Mouse (Mus musculus) bone marrow macrophage, adult 2 months (primary cell): Measurements from ENCODE around the gene Eid2b. TPM values are rescaled to one million over a fixed set of nuclear protein-coding genes. Genes with fewer than 3 reads are reported as not detected.

Experiments
- H3K27ac ChIP-seq: 2 replicates; pipeline ENCODE4 v1.5.1; 2012; ENCODE audit warnings: low read depth, low read length; ENCODE audit not compliant: insufficient read depth
- H3K4me1 ChIP-seq: 2 replicates; pipeline ENCODE4 v1.6.1; 2012; ENCODE audit warnings: low read length; ENCODE audit not compliant: control insufficient read depth, insufficient read depth
- H3K4me3 ChIP-seq: 2 replicates; pipeline ENCODE4 v1.5.1; 2012; ENCODE audit warnings: mild to moderate bottlenecking, low read length, moderate library complexity; ENCODE audit not compliant: insufficient read depth
- CTCF ChIP-seq: IDR thresholded peaks from 2 replicates; pipeline ENCODE4 v1.5.1; 2012; ENCODE audit warnings: low read depth, mild to moderate bottlenecking, low read length, moderate library complexity
- POLR2A ChIP-seq: IDR thresholded peaks from 2 replicates; pipeline ENCODE4 v1.6.1; 2012; ENCODE audit warnings: mild to moderate bottlenecking, low read depth, low read length, borderline replicate concordance
- polyA plus RNA-seq: library from polyadenylated mRNA; stranded (reverse); fragments of >200 nt; gene quantifications from 2 replicates; pipeline ENCODE4 v1.2.4, GENCODE M21; 2012; ENCODE audit not compliant: missing spikeins, insufficient read depth, insufficient read length

The Eid2b gene
- polyA plus RNA-seq, 1 experiment: 4.3 TPM

GRCm38 (mm10) chr7:28298837-28299625 is 21.5 kb downstream of the Eid2b start:
- Histone ChIP-seq H3K4me3 (no peak overlapping the region), H3K27ac (no peak overlapping the region), H3K4me1 (no peaks in the 10 kb centered on the region)
- TF ChIP-seq CTCF (no peak), POLR2A (no peak)

GRCm38 (mm10) chr7:28301616-28302433 is 24.3 kb downstream of the Eid2b start, which contains the start of gene Dll3:
Gene Dll3 (minus strand): TSS chr7:28302238.
- TF ChIP-seq CTCF (peak; percentile 38; the same call in 1 of the 2 replicates), POLR2A (no peak)
- Histone ChIP-seq H3K27ac (no peak within 1 kb of the TSS), H3K4me1 (no peaks in the 10 kb centered on the region), H3K4me3 (peak within 1 kb of the TSS; percentile 25)

- no peak for TF ChIP-seq CTCF
- no peak for TF ChIP-seq POLR2A
- no peak overlapping the region for H3K4me3 ChIP-seq
These were observed 28.1 kb downstream of the Eid2b start for GRCm38 (mm10) chr7:28305641-28306040.

GRCm38 (mm10) chr7:28306216-28306615 is 28.7 kb downstream of the Eid2b start:
- Histone ChIP-seq H3K4me3 (no peak overlapping the region), H3K27ac (no peak overlapping the region), H3K4me1 (peaks cover 3% of the 10 kb centered on the region; the same call in 1 of the 2 replicates)
- TF ChIP-seq POLR2A: no peak
- no peak for TF ChIP-seq CTCF

More at GRCm38 (mm10) chr7:28305641-28306040, 28.1 kb downstream of the Eid2b start:
- H3K4me1 ChIP-seq: peaks cover under 1% of the 10 kb centered on the region; the same call in 1 of the 2 replicates
- no peak overlapping the region for H3K27ac ChIP-seq

- TF ChIP-seq POLR2A (no peak), CTCF (no peak)
- peaks cover 3% of the 10 kb centered on the region; the same call in 1 of the 2 replicates for H3K4me1 ChIP-seq
- no peak overlapping the region for H3K27ac ChIP-seq
- H3K4me3 ChIP-seq: no peak overlapping the region
These were observed 32.2 kb downstream of the Eid2b start for GRCm38 (mm10) chr7:28309737-28310136.

- 0 out of 2 replicates have a peak overlapping the region, but pooled peaks have one; percentile 9 for H3K27ac ChIP-seq
- TF ChIP-seq CTCF: no peak
- no peak for TF ChIP-seq POLR2A
- H3K4me1 ChIP-seq: peaks cover 3% of the 10 kb centered on the region; the same call in 1 of the 2 replicates
- peak overlapping the region; percentile 92 for H3K4me3 ChIP-seq
These were observed 33.8 kb downstream of the Eid2b start for GRCm38 (mm10) chr7:28311151-28311925.

GRCm38 (mm10) chr7:28311926-28312543 is 34.5 kb downstream of the Eid2b start, which contains the start of gene Timm50:
Gene Timm50 (minus strand): TSS chr7:28312072.
- peak within 1 kb of the TSS; percentile 92 for H3K4me3 ChIP-seq
- TF ChIP-seq POLR2A: no peak
- TF ChIP-seq CTCF: no peak
- 0 out of 2 replicates have a peak within 1 kb of the TSS, but pooled peaks have one; percentile 9 for H3K27ac ChIP-seq
- peaks cover 3% of the 10 kb centered on the region; the same call in 1 of the 2 replicates for H3K4me1 ChIP-seq

- Histone ChIP-seq H3K4me1 (peaks cover 10% of the 10 kb centered on the region), H3K4me3 (no peak overlapping the region), H3K27ac (no peak overlapping the region)
- TF ChIP-seq CTCF: no peak
- TF ChIP-seq POLR2A: no peak
These were observed 40.5 kb downstream of the Eid2b start for GRCm38 (mm10) chr7:28318036-28318435.
